Mouse (Mus musculus) midbrain, embryonic 11.5 days (tissue): ENCODE results near the gene Gm15128. TPM values are rescaled to one million over a fixed set of nuclear protein-coding genes. Genes with fewer than 3 reads are reported as not detected.
"Not testable (repeated sequence)": the region's sequence is repeated elsewhere in the genome, so short reads cannot be mapped to it uniquely, and the experiment has no call there.

ENCODE experiments used
- ATAC-seq: fragments of 200-750 bp; cut with Nextera tagmentation; 2 replicates; pipeline ENCODE4 v1.8.0; 2017; ENCODE audit warnings: moderate TSS enrichment, moderate library complexity; ENCODE audit not compliant: low FRiP score
- DNase-seq: peaks from one replicate; pipeline ENCODE4 v3.0.0; 2015; ENCODE audit warnings: low spot score; ENCODE audit errors: missing footprints
- H3K27ac ChIP-seq: fragments of 300-500 bp; sonication (generic); 2 replicates; pipeline ENCODE4 v1.5.1; 2014; ENCODE audit warnings: low read depth, low read length
- H3K27me3 ChIP-seq: fragments of 300-500 bp; sonication (generic); 2 replicates; pipeline ENCODE4 v1.6.1; 2014; ENCODE audit warnings: mild to moderate bottlenecking, low read length, moderate library complexity, mixed read lengths; ENCODE audit not compliant: control insufficient read depth, insufficient read depth
- H3K36me3 ChIP-seq: fragments of 300-500 bp; sonication (generic); 2 replicates; pipeline ENCODE4 v1.6.1; 2014; ENCODE audit warnings: mild to moderate bottlenecking, low read length, moderate library complexity, mixed read lengths; ENCODE audit not compliant: control insufficient read depth, insufficient read depth
- H3K4me1 ChIP-seq: fragments of 300-500 bp; sonication (generic); 2 replicates; pipeline ENCODE4 v1.6.1; 2014; ENCODE audit warnings: low read length; ENCODE audit not compliant: control insufficient read depth, insufficient read depth
- H3K4me2 ChIP-seq: fragments of 300-500 bp; sonication (generic); 2 replicates; pipeline ENCODE4 v1.6.1; 2014; ENCODE audit warnings: mild to moderate bottlenecking, moderate library complexity
- H3K4me3 ChIP-seq: fragments of 300-500 bp; sonication (generic); 2 replicates; pipeline ENCODE4 v1.5.1; 2014; ENCODE audit warnings: low read depth, low read length
- H3K9ac ChIP-seq: fragments of 300-500 bp; sonication (generic); 2 replicates; pipeline ENCODE4 v1.6.1; 2014; ENCODE audit warnings: low read length
- H3K9me3 ChIP-seq: fragments of 300-500 bp; sonication (generic); 2 replicates; pipeline ENCODE4 v1.6.1; 2016; ENCODE audit warnings: low read length; ENCODE audit not compliant: control insufficient read depth
- WGBS: fragments of 180-500 bp; shearing (Covaris S2); extraction: QIAGEN DNeasy Blood & Tissue Kit; methylation state at CpG from one replicate; pipeline ENCODE4 v1.1.7; 2014; 5-methylcytosine and 5-hydroxymethylcytosine counted together
- polyA plus RNA-seq: library from polyadenylated mRNA; unstranded; fragments of >200 nt; fragmentation: Nextera tagmentation; extraction: Ambion mirVana; gene quantifications from 2 replicates; pipeline ENCODE4 v1.2.1, GENCODE M21; 2014

The Gm15128 gene
- not detected in 2 replicates for polyA plus RNA-seq

- H3K4me1 ChIP-seq, H3K4me3 ChIP-seq, ATAC-seq, DNase-seq, H3K9ac ChIP-seq, H3K9me3 ChIP-seq, H3K4me2 ChIP-seq, H3K27ac ChIP-seq, H3K27me3 ChIP-seq, H3K36me3 ChIP-seq: not testable (repeated sequence)
- 73% methylated on average over 7 of the region's 7 CpGs for WGBS
Observed at GRCm38 (mm10) chrX:147765691-147766090, at the start of gene Gm15128. TSS of gene Gm15128 (plus strand) at chrX:147765991.

Other genes with a start within 250 kb of the Gm15128 start
- 11.9 and 12.8 TPM in 2 replicates for gene Lrch2, start 211.9 kb upstream of the Gm15128 start, polyA plus RNA-seq
- gene Gm15080, start 227.0 kb downstream of the Gm15128 start, polyA plus RNA-seq: not detected in 2 replicates